Mouse (Mus musculus) left cerebral cortex, postnatal 25 days (tissue): ENCODE measurements around the gene Srd5a1. TPM values are rescaled to one million over a fixed set of nuclear protein-coding genes. Genes with fewer than 3 reads are reported as not detected.
"Not testable (repeated sequence)": the region's sequence is repeated elsewhere in the genome, so short reads cannot be mapped to it uniquely, and the experiment has no call there.

ENCODE experiments used
- DNase-seq, 2 experiments: peaks; one replicate each; pipeline ENCODE4 v3.0.0; 2022; ENCODE audit warnings: low spot score in 2 of 2, mixed read lengths in 1 of 2
- intact Hi-C: fragments of 180-260 bp; cut with DNase I; formaldehyde crosslinking; loops from one replicate; pipeline ENCODE4 v1.15.1; 2025
- total RNA-seq, 2 experiments: library from RNA; stranded (reverse); gene quantifications; 2 replicates each; pipeline ENCODE4 v1.2.3; 2021

Srd5a1 gene
- total RNA-seq, 2 experiments from 2014 or later = 10.1 to 11.8 TPM

- no peak for DNase-seq
- intact Hi-C loops = no loop called here
These were observed 19.9 kb upstream of the Srd5a1 start for GRCm38 (mm10) chr13:69631111-69631510.

DNA sequence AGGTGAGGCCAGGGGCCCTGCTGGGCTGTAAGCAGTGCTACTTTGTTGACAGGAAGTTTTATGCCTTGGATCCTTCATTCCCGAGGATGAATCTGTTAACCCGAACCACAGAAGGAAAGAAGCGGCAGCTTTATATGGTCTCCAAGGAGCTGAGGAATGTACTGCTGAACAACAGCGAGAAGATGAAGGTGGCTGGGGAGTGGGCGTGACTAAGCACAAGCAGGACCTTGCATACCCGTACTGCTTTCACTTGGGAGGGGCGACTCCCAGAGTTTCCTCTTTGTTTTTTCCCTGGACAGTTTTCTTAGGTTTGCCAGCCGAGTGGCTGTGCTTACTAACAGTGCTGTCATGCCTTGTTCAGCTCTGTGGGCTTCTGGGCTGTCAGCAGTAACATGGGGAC, 19.3 kb upstream of the Srd5a1 start:
- intact Hi-C loops = no loop called here
- DNase-seq = no peak

GRCm38 (mm10) chr13:69627941-69628340, 16.7 kb upstream of the Srd5a1 start:
- intact Hi-C loops = no loop called here
- no peak for DNase-seq

GRCm38 (mm10) chr13:69624510-69624909, 13.3 kb upstream of the Srd5a1 start:
- intact Hi-C loops = no loop called here
- DNase-seq = no peak

- DNase-seq = no peak
- intact Hi-C loops = no loop called here
These were observed 12.6 kb upstream of the Srd5a1 start for GRCm38 (mm10) chr13:69623843-69624242.

- DNase-seq = no peak
- intact Hi-C loops = no loop called here
These were observed 5.5 kb upstream of the Srd5a1 start for GRCm38 (mm10) chr13:69616716-69617115.

DNA sequence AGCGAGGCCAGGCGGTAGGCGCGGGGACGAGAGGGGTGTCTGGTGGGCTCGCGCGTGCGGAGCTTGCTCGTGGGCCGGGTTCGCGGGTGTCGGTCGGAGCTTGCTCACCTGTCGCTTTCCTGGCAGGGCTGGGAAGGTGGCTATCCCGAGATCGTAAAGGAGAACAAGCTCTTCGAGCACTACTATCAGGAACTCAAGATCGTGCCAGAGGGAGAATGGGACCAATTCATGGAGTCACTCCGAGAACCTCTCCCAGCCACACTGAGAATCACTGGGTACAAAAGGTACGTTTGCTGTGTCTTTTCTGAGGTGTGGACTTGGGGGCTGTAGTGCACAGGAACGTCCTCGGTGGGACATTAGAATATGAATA, 918 bp upstream of the Srd5a1 start:
- intact Hi-C loops = loop anchor here (5.0 kb wide), 2 partner anchors 100 to 1020 kb away; no protein-coding TSS in a partner anchor
- no peak for DNase-seq

DNA sequence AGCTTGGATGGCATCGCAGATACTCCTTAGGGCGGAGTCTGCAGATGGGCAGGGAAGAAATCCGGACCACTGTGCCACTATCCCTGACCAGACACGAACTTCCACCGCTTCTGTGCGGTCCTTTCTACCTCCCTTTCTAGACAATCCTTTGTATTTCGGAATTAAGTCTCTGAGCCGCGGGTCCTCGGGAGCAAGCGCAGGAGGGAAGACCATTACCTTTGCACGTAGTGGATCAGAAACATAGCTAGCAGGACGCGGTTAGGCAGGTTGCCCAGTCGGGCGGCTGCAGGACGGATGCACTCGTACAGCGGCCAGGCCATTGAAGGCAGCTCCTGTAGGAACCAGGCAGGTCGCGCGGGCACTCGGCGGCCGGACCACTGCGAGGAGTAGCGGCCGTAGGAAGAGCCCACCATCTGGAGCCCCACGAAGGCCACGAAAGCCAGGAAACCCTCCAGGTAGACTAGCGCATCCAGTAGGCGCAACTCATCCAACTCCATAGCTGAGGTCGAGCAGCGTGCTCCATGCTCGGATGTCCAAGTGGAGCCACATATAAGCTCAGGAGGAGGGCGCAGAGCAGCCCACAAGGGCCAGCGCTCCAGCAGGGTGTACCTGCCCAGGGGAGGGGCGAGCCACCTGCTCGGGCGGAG, 368 bp downstream of the Srd5a1 start:
- intact Hi-C loops = loop anchor here (2.0 to 5.0 kb wide), 3 partner anchors 48 to 1019 kb away; no protein-coding TSS in a partner anchor
- no peak for DNase-seq

DNA sequence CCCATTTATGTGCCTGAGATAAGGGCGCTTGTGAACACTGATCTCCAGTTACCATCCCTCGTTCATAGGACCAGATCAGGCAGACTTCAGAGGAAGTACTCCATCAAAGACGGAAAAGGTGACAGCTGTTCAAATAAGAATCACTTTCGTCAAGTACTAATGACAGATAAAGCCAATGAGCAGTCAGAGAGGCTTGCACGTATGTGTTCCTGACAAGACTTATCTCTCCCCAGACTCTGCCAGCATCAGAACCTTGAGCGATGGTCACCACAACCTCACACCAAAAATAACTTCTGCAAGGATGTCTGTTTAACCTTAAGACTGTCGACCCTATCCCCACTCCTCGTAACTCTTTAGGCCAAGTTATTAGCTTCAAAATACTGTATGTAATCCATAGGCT, 2.5 kb downstream of the Srd5a1 start:
- intact Hi-C loops = no loop called here
- no peak for DNase-seq

DNA sequence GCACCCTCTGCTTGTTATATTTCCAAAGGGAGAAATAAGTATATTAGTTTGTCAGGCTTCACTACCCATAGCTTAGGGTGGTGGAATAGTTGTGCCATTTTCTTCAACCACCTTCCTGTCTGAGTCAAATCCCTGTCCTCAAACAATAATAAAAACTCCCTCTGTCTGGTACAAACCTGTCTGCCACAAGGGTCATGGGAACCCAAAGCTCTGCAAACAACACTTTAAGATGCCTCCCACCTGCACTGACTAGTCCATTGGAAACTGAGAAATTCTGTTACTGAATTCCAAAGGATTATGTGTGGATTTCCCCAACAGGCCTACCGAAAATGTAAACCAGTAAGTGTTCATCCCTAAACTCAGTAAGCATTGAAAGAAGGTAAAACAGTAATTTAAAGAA, 6.6 kb downstream of the Srd5a1 start:
- DNase-seq = no peak
- intact Hi-C loops = no loop called here

GRCm38 (mm10) chr13:69601321-69601720, 9.9 kb downstream of the Srd5a1 start:
- DNase-seq = no peak
- intact Hi-C loops = no loop called here

GRCm38 (mm10) chr13:69600863-69601262, 10.4 kb downstream of the Srd5a1 start:
- intact Hi-C loops, DNase-seq: not testable (repeated sequence)

- intact Hi-C loops = no loop called here
- DNase-seq = no peak
These were observed 12.4 kb downstream of the Srd5a1 start for GRCm38 (mm10) chr13:69598867-69599266.

GRCm38 (mm10) chr13:69596515-69596914, 14.7 kb downstream of the Srd5a1 start:
- DNase-seq = no peak
- intact Hi-C loops = no loop called here

- intact Hi-C loops = no loop called here
- no peak for DNase-seq
These were observed 15.3 kb downstream of the Srd5a1 start for GRCm38 (mm10) chr13:69595911-69596310.

- no peak for DNase-seq
- intact Hi-C loops = no loop called here
These were observed 16.5 kb downstream of the Srd5a1 start for GRCm38 (mm10) chr13:69594577-69595256.

DNA sequence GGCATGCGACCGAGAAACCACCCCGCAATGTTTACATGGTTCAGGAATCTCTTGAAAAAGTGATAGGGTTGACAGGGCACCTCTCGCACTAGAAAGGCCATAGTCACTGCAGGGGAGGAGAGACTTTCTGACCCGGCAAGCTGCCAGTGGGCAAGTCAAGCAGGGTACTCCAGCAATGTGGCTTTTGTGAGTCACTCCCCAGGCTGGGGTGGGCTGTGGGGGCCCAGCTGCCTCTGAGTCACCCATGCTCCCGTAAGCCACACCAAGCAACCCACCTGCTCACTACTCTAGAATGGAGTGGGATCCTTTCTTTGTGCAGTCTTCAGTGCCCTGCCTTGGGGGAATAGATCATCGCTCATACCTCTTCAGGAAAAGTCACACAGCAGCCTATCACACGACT, 17.8 kb downstream of the Srd5a1 start:
- no peak for DNase-seq
- intact Hi-C loops = no loop called here

DNA sequence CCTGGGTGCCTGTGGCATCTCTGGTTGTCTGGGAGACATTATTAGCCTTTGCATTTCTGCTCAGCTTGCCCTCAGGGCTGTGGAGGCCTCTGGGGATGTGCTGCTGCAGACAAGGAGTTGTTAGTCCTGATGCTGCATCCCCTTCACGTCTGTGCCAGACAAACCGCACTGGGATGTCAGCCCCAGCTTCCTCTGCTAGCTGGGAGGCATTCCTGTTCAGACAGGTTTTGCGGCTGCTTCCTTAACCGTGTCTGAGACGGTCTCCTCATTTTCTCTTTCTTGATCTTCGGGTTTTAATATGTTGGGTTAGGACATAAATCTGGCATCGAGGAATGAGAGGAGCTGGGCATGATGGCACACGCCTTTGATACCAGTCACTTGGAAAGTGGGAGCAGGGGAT, 19.0 kb downstream of the Srd5a1 start:
- DNase-seq = no peak
- intact Hi-C loops = no loop called here

- intact Hi-C loops = no loop called here
- no peak for DNase-seq
These were observed 19.9 kb downstream of the Srd5a1 start for GRCm38 (mm10) chr13:69591338-69591737.

- DNase-seq = no peak
- intact Hi-C loops = no loop called here
These were observed 23.0 kb downstream of the Srd5a1 start for GRCm38 (mm10) chr13:69588263-69588662.

DNA sequence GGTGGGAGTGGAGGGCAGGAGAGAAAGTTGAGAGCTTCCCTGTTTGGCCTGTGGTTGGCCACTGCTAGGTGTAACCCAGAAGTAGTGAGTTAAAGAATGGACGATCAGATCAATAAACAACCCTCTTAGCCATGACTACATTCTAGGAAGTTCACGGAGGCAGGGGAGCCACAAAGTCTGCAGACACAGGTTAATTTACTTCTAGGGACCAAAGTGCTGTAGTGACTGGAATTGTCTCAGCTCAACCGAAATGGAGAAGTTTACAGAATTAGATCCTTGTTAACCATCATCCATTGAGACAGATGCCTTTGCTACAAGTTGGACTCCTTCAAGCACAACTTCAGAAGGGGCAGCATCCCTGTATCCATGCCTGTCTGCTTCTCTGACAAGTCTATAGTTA, 23.4 kb downstream of the Srd5a1 start:
- DNase-seq = no peak
- intact Hi-C loops = no loop called here
